Mouse (Mus musculus): ENCODE measurements around the gene Rarres1. TPM values are rescaled to one million over a fixed set of nuclear protein-coding genes. Genes with fewer than 3 reads are reported as not detected.

Rarres1 gene
- total and polyA plus RNA-seq, 3 experiments, result 0.34 TPM; not detected in 2

DNA sequence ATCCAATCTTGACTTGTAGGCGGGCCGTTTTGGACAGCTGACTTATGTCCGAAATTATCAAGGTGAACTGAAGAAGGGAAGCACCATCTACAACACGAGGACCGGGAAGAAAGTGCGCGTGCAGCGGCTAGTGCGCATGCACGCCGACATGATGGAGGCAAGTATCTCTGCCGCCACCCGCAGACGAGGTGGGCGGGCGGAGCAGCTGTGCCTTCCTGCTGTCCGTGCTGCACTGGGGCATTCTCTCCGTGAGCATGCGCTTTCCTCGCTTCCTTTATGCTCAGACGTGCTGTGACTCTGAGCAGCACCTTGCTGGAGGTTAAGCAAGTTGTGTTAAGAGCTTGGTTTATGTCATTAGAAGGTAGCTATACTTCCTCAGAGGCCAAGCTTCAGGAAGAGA lies 65.7 kb downstream of the Rarres1 start:
- no peaks in the 10 kb centered on the region for H3K79me2 ChIP-seq (replicated peaks; ENCODE audit: control insufficient read depth, extremely low read depth, insufficient read depth, poor library complexity, severe bottlenecking)
- H3K9me3 ChIP-seq (replicated peaks; ENCODE audit: low read length), result peaks cover 2% of the 10 kb centered on the region
- H3K4me3 ChIP-seq (replicated peaks in 1 of 3; ENCODE audit: low read depth in 2 of 3, low read length in 2 of 3, poor library complexity in 1 of 3), result no peak overlapping the region
- H3K4me2 ChIP-seq (ENCODE audit: insufficient read depth, low read depth, poor library complexity, severe bottlenecking), result no peak overlapping the region
- in situ Hi-C loops (cut with MboI; ENCODE audit: low pct_ligation_motif_present, low pct_unique_long_range_greater_than_20kb, low sequenced_read_pairs) (no loop called here), dilution Hi-C loops (cut with MboI; ENCODE audit: extremely low pct_ligation_motif_present, extremely low pct_unique_long_range_greater_than_20kb, low sequenced_read_pairs) (no loop called here)
- no peaks in the 10 kb centered on the region for H3K4me1 ChIP-seq (ENCODE audit: control insufficient read depth in 1 of 2, insufficient read depth in 2 of 2)
- no peak for DNase-seq (ENCODE audit: extremely low read depth)
- no peaks in the 10 kb centered on the region for H3K27me3 ChIP-seq (replicated peaks)
- TF ChIP-seq MYC (IDR thresholded peaks at IDR 0.05; ENCODE audit: low read depth, low read length) (no peak), TBP (conservative IDR thresholded peaks at IDR 0.05; ENCODE audit: low read depth, low read length) (no peak), MAZ (IDR thresholded peaks at IDR 0.05; ENCODE audit: low read depth, low read length) (no peak), USF1 (IDR thresholded peaks at IDR 0.05; ENCODE audit: low read depth, low read length) (no peak), E2F4 (IDR thresholded peaks at IDR 0.05; ENCODE audit: insufficient replicate concordance, low read depth, low read length) (no peak), ELF1 (IDR thresholded peaks at IDR 0.05; ENCODE audit: low read depth, low read length) (no peak), SMC3 (IDR thresholded peaks at IDR 0.05; ENCODE audit: low read depth, low read length) (no peak), ZNF384 (IDR thresholded peaks at IDR 0.05; ENCODE audit: low read depth, low read length) (no peak), UBTF (IDR thresholded peaks at IDR 0.05; ENCODE audit: low read depth, low read length) (no peak)
- H3K36me3 ChIP-seq (replicated peaks in 1 of 2; ENCODE audit: control insufficient read depth in 1 of 2, insufficient read depth in 1 of 2, low read length in 1 of 2), result peaks cover 58 to 89% of the 10 kb centered on the region in 2 experiments
- H3K27ac ChIP-seq (ENCODE audit: insufficient read depth, low read depth), result no peak overlapping the region; the same call in 1 of the 2 replicates
- H3K9ac ChIP-seq (ENCODE audit: insufficient read depth, low read depth), result no peak overlapping the region

DNA sequence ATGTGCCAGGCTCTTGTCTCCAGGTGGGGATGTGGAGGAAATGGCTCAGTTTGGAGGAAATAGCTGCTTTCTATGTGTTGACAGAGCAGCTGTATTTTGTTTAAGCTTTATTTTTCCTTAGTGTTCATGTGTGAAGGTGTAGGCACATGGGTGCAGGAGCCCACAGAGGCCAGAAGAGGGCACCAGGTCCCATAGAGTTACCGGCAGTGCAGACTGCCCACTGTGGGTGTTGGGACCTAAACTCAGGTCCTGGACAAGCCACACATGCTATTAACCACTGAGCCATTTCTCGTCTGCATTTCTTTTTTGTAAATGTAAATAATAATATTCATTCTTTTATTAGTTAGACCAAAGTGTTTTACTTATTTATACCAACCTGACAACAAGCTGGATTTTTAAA lies 68.2 kb downstream of the Rarres1 start:
- no peaks in the 10 kb centered on the region for H3K79me2 ChIP-seq (replicated peaks; ENCODE audit: control insufficient read depth, extremely low read depth, insufficient read depth, poor library complexity, severe bottlenecking)
- H3K9me3 ChIP-seq (replicated peaks; ENCODE audit: low read length), result peaks cover 2% of the 10 kb centered on the region
- DNase-seq (ENCODE audit: extremely low read depth), result peak; percentile 12
- H3K4me3 ChIP-seq (replicated peaks in 1 of 3; ENCODE audit: low read depth in 2 of 3, low read length in 2 of 3, poor library complexity in 1 of 3), result no peak overlapping the region
- no peak for TF ChIP-seq USF1 (IDR thresholded peaks at IDR 0.05; ENCODE audit: low read depth, low read length)
- TF ChIP-seq CTCF (conservative IDR thresholded peaks at IDR 0.05 in 1 of 2, IDR thresholded peaks at IDR 0.05 in 1 of 2; ENCODE audit: low read depth in 2 of 2, low read length in 2 of 2), result peak in 1 of 2 experiments; percentile 35; a peak in 2 of 4 replicates
- no peak for TF ChIP-seq HCFC1 (IDR thresholded peaks at IDR 0.05; ENCODE audit: low read depth, low read length)
- TF ChIP-seq ELF1 (IDR thresholded peaks at IDR 0.05; ENCODE audit: low read depth, low read length), result no peak
- no peak overlapping the region for H3K4me2 ChIP-seq (ENCODE audit: insufficient read depth, low read depth, poor library complexity, severe bottlenecking)
- no peak overlapping the region for H3K27ac ChIP-seq (ENCODE audit: insufficient read depth, low read depth)
- dilution Hi-C loops (cut with MboI; ENCODE audit: extremely low pct_ligation_motif_present, extremely low pct_unique_long_range_greater_than_20kb, low sequenced_read_pairs), result no loop called here
- in situ Hi-C loops (cut with MboI; ENCODE audit: low pct_ligation_motif_present, low pct_unique_long_range_greater_than_20kb, low sequenced_read_pairs), result no loop called here
- H3K27me3 ChIP-seq (replicated peaks), result no peaks in the 10 kb centered on the region
- no peaks in the 10 kb centered on the region for H3K4me1 ChIP-seq (ENCODE audit: control insufficient read depth in 1 of 2, insufficient read depth in 2 of 2)
- H3K36me3 ChIP-seq (replicated peaks in 1 of 2; ENCODE audit: control insufficient read depth in 1 of 2, insufficient read depth in 1 of 2, low read length in 1 of 2), result peaks cover 59 to 93% of the 10 kb centered on the region in 2 experiments
- H3K9ac ChIP-seq (ENCODE audit: insufficient read depth, low read depth), result no peak overlapping the region

DNA sequence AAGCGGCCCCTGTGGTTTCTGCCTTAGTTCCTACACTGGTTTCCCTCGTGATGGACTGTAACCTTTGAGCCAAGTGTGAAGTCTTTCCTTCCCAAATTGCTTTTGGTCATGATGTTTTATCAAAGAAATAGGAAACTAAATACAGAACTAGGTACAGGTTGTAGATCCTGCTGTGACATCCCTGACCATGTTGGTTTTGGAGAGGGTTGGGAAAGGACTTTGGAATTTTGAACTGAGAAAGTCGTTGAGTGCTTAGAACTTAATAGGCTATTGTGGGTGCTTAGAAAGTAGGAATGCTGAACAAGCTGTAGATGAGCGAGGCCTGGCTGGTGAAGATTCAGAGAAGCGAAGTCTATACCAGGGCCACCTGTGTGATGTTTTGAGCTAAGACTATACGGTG lies 81.3 kb downstream of the Rarres1 start:
- Histone ChIP-seq H3K4me1 (ENCODE audit: control insufficient read depth in 1 of 2, insufficient read depth in 2 of 2) (peaks cover 4 to 14% of the 10 kb centered on the region in 2 experiments), H3K4me2 (ENCODE audit: insufficient read depth, low read depth, poor library complexity, severe bottlenecking) (no peak overlapping the region), H3K9me3 (replicated peaks; ENCODE audit: low read length) (no peaks in the 10 kb centered on the region), H3K27me3 (replicated peaks) (no peaks in the 10 kb centered on the region), H3K4me3 (replicated peaks in 1 of 3; ENCODE audit: low read depth in 2 of 3, low read length in 2 of 3, poor library complexity in 1 of 3) (no peak overlapping the region), H3K9ac (ENCODE audit: insufficient read depth, low read depth) (no peak overlapping the region), H3K27ac (ENCODE audit: insufficient read depth, low read depth) (no peak overlapping the region), H3K79me2 (replicated peaks; ENCODE audit: control insufficient read depth, extremely low read depth, insufficient read depth, poor library complexity, severe bottlenecking) (peaks cover 19% of the 10 kb centered on the region), H3K36me3 (replicated peaks in 1 of 2; ENCODE audit: control insufficient read depth in 1 of 2, insufficient read depth in 1 of 2, low read length in 1 of 2) (peaks cover 52 to 76% of the 10 kb centered on the region in 2 experiments)
- no peak for DNase-seq (ENCODE audit: extremely low read depth)
- no peak for TF ChIP-seq JUND (conservative IDR thresholded peaks at IDR 0.05; ENCODE audit: low read depth, low read length)
- TF ChIP-seq CHD1 (IDR thresholded peaks at IDR 0.05; ENCODE audit: low read depth, low read length), result no peak
- no peak for TF ChIP-seq MAFK (IDR thresholded peaks at IDR 0.05; ENCODE audit: insufficient replicate concordance, low read length)
- no peak for TF ChIP-seq BHLHE40 (IDR thresholded peaks at IDR 0.05; ENCODE audit: low read depth, low read length)
- no peak for TF ChIP-seq TBP (conservative IDR thresholded peaks at IDR 0.05; ENCODE audit: low read depth, low read length)
- TF ChIP-seq SIN3A (IDR thresholded peaks at IDR 0.05; ENCODE audit: low read length), result no peak
- TF ChIP-seq NRF1 (IDR thresholded peaks at IDR 0.05; ENCODE audit: low read depth, low read length), result no peak
- TF ChIP-seq IRF4 (IDR thresholded peaks at IDR 0.05; ENCODE audit: low read depth, low read length), result no peak
- TF ChIP-seq USF2 (conservative IDR thresholded peaks at IDR 0.05; ENCODE audit: low read depth, low read length), result no peak
- in situ Hi-C loops (cut with MboI; ENCODE audit: low pct_ligation_motif_present, low pct_unique_long_range_greater_than_20kb, low sequenced_read_pairs) (no loop called here), dilution Hi-C loops (cut with MboI; ENCODE audit: extremely low pct_ligation_motif_present, extremely low pct_unique_long_range_greater_than_20kb, low sequenced_read_pairs) (no loop called here)
